Mouse (Mus musculus): ENCODE data around the gene Lamtor5. TPM values are rescaled to one million over a fixed set of nuclear protein-coding genes. Genes with fewer than 3 reads are reported as not detected.

Lamtor5 gene
- polyA plus RNA-seq, 1 experiment from 2014 or later = 215 TPM

- DNase-seq (ENCODE audit: low spot score) = no peak
Observed at GRCm38 (mm10) chr3:107249042-107249441, 29.6 kb upstream of the Lamtor5 start.

GRCm38 (mm10) chr3:107250320-107250719 is 28.3 kb upstream of the Lamtor5 start:
- Histone ChIP-seq H3K36me3 (ENCODE audit: insufficient read depth, low read length) (no peaks in the 10 kb centered on the region), H3K9ac (replicated peaks; ENCODE audit: low read depth) (no peak overlapping the region), H3K4me3 (ENCODE audit: low read depth, low read length) (no peak overlapping the region), H3K4me2 (replicated peaks; ENCODE audit: low read depth, low read length) (no peak overlapping the region), H3K9me3 (ENCODE audit: low read length) (no peaks in the 10 kb centered on the region), H3K4me1 (ENCODE audit: insufficient read depth, low read depth, low read length) (peaks cover 4% of the 10 kb centered on the region; the same call in 1 of the 2 replicates), H3K27ac (ENCODE audit: low read length) (no peak overlapping the region), H3K27me3 (replicated peaks; ENCODE audit: insufficient read depth, low read length) (no peaks in the 10 kb centered on the region)
- TF ChIP-seq EP300 (IDR thresholded peaks at IDR 0.05) = peak; percentile 58
- TF ChIP-seq CTCF (IDR thresholded peaks at IDR 0.05) = no peak
- 16% methylated on average over 2 of the region's 2 CpGs for WGBS
- ATAC-seq (peak; percentile 36), DNase-seq (ENCODE audit: low spot score) (no peak)

More at GRCm38 (mm10) chr3:107249042-107249441, 29.6 kb upstream of the Lamtor5 start:
- TF ChIP-seq CTCF (IDR thresholded peaks at IDR 0.05) (no peak), EP300 (IDR thresholded peaks at IDR 0.05) (no peak)
- Histone ChIP-seq H3K27ac (ENCODE audit: low read length) (no peak overlapping the region), H3K27me3 (replicated peaks; ENCODE audit: insufficient read depth, low read length) (no peaks in the 10 kb centered on the region), H3K9me3 (ENCODE audit: low read length) (no peaks in the 10 kb centered on the region), H3K4me3 (ENCODE audit: low read depth, low read length) (no peak overlapping the region), H3K4me1 (ENCODE audit: insufficient read depth, low read depth, low read length) (peaks cover 4% of the 10 kb centered on the region; the same call in 1 of the 2 replicates), H3K9ac (replicated peaks; ENCODE audit: low read depth) (no peak overlapping the region), H3K36me3 (ENCODE audit: insufficient read depth, low read length) (no peaks in the 10 kb centered on the region), H3K4me2 (replicated peaks; ENCODE audit: low read depth, low read length) (no peak overlapping the region)
- no peak for ATAC-seq
- 61% methylated on average over 3 of the region's 3 CpGs for WGBS

- Histone ChIP-seq H3K9me3 (ENCODE audit: low read length) (no peaks in the 10 kb centered on the region), H3K27ac (ENCODE audit: low read length) (no peak overlapping the region), H3K4me2 (replicated peaks; ENCODE audit: low read depth, low read length) (no peak overlapping the region), H3K9ac (replicated peaks; ENCODE audit: low read depth) (no peak overlapping the region), H3K27me3 (replicated peaks; ENCODE audit: insufficient read depth, low read length) (no peaks in the 10 kb centered on the region), H3K4me3 (ENCODE audit: low read depth, low read length) (no peak overlapping the region), H3K36me3 (ENCODE audit: insufficient read depth, low read length) (no peaks in the 10 kb centered on the region), H3K4me1 (ENCODE audit: insufficient read depth, low read depth, low read length) (peaks cover 4% of the 10 kb centered on the region; the same call in 1 of the 2 replicates)
- ATAC-seq = peak; percentile 92
- 56% methylated on average over 4 of the region's 4 CpGs for WGBS
- peak; percentile 60 for DNase-seq (ENCODE audit: low spot score)
- TF ChIP-seq CTCF (IDR thresholded peaks at IDR 0.05) (no peak), EP300 (IDR thresholded peaks at IDR 0.05) (peak; percentile 49; the same call in 1 of the 2 replicates)
Observed at GRCm38 (mm10) chr3:107252035-107252434, 26.6 kb upstream of the Lamtor5 start.

GRCm38 (mm10) chr3:107253925-107254324 is 24.7 kb upstream of the Lamtor5 start:
- Histone ChIP-seq H3K27me3 (replicated peaks; ENCODE audit: insufficient read depth, low read length) (no peaks in the 10 kb centered on the region), H3K36me3 (ENCODE audit: insufficient read depth, low read length) (no peaks in the 10 kb centered on the region), H3K9me3 (ENCODE audit: low read length) (no peaks in the 10 kb centered on the region), H3K27ac (ENCODE audit: low read length) (no peak overlapping the region), H3K4me3 (ENCODE audit: low read depth, low read length) (no peak overlapping the region), H3K9ac (replicated peaks; ENCODE audit: low read depth) (no peak overlapping the region), H3K4me1 (ENCODE audit: insufficient read depth, low read depth, low read length) (peaks cover 4% of the 10 kb centered on the region; the same call in 1 of the 2 replicates), H3K4me2 (replicated peaks; ENCODE audit: low read depth, low read length) (no peak overlapping the region)
- TF ChIP-seq EP300 (IDR thresholded peaks at IDR 0.05) (no peak), CTCF (IDR thresholded peaks at IDR 0.05) (no peak)
- WGBS = 68% methylated on average over 5 of the region's 5 CpGs
- no peak for DNase-seq (ENCODE audit: low spot score)
- no peak for ATAC-seq

GRCm38 (mm10) chr3:107255992-107256391 is 22.7 kb upstream of the Lamtor5 start:
- Histone ChIP-seq H3K27ac (ENCODE audit: low read length) (no peak overlapping the region), H3K4me3 (ENCODE audit: low read depth, low read length) (no peak overlapping the region), H3K9me3 (ENCODE audit: low read length) (no peaks in the 10 kb centered on the region), H3K4me2 (replicated peaks; ENCODE audit: low read depth, low read length) (no peak overlapping the region), H3K36me3 (ENCODE audit: insufficient read depth, low read length) (no peaks in the 10 kb centered on the region), H3K9ac (replicated peaks; ENCODE audit: low read depth) (no peak overlapping the region), H3K27me3 (replicated peaks; ENCODE audit: insufficient read depth, low read length) (no peaks in the 10 kb centered on the region), H3K4me1 (ENCODE audit: insufficient read depth, low read depth, low read length) (peaks cover 4% of the 10 kb centered on the region; the same call in 1 of the 2 replicates)
- WGBS = 88% methylated on average over 3 of the region's 3 CpGs
- no peak for ATAC-seq
- TF ChIP-seq EP300 (IDR thresholded peaks at IDR 0.05) = no peak
- no peak for TF ChIP-seq CTCF (IDR thresholded peaks at IDR 0.05)
- no peak for DNase-seq (ENCODE audit: low spot score)

- Histone ChIP-seq H3K9me3 (ENCODE audit: low read length) (no peaks in the 10 kb centered on the region), H3K36me3 (ENCODE audit: insufficient read depth, low read length) (no peaks in the 10 kb centered on the region), H3K9ac (replicated peaks; ENCODE audit: low read depth) (no peak overlapping the region), H3K27ac (ENCODE audit: low read length) (no peak overlapping the region), H3K4me2 (replicated peaks; ENCODE audit: low read depth, low read length) (no peak overlapping the region), H3K27me3 (replicated peaks; ENCODE audit: insufficient read depth, low read length) (no peaks in the 10 kb centered on the region), H3K4me1 (ENCODE audit: insufficient read depth, low read depth, low read length) (peaks cover 4% of the 10 kb centered on the region; the same call in 1 of the 2 replicates), H3K4me3 (ENCODE audit: low read depth, low read length) (no peak overlapping the region)
- no peak for ATAC-seq
- no peak for TF ChIP-seq EP300 (IDR thresholded peaks at IDR 0.05)
- TF ChIP-seq CTCF (IDR thresholded peaks at IDR 0.05) = no peak
- DNase-seq (ENCODE audit: low spot score) = no peak
- WGBS = 42% methylated on average over 7 of the region's 7 CpGs
Observed at GRCm38 (mm10) chr3:107256724-107257123, 21.9 kb upstream of the Lamtor5 start.

- Histone ChIP-seq H3K36me3 (ENCODE audit: insufficient read depth, low read length) (no peaks in the 10 kb centered on the region), H3K4me1 (ENCODE audit: insufficient read depth, low read depth, low read length) (no peaks in the 10 kb centered on the region), H3K9ac (replicated peaks; ENCODE audit: low read depth) (no peak overlapping the region), H3K9me3 (ENCODE audit: low read length) (no peaks in the 10 kb centered on the region), H3K4me3 (ENCODE audit: low read depth, low read length) (no peak overlapping the region), H3K27me3 (replicated peaks; ENCODE audit: insufficient read depth, low read length) (no peaks in the 10 kb centered on the region), H3K27ac (ENCODE audit: low read length) (no peak overlapping the region), H3K4me2 (replicated peaks; ENCODE audit: low read depth, low read length) (no peak overlapping the region)
- no peak for TF ChIP-seq CTCF (IDR thresholded peaks at IDR 0.05)
- no peak for TF ChIP-seq EP300 (IDR thresholded peaks at IDR 0.05)
- peak; percentile 8 for DNase-seq (ENCODE audit: low spot score)
- WGBS = 52% methylated on average over 5 of the region's 5 CpGs
- no peak for ATAC-seq
Observed at GRCm38 (mm10) chr3:107257924-107258323, 20.7 kb upstream of the Lamtor5 start.

All from lung, postnatal 0 days (tissue).